Mouse (Mus musculus) left cerebral cortex, adult 8-10 months (tissue): ENCODE measurements around the gene Pcx. TPM values are rescaled to one million over a fixed set of nuclear protein-coding genes. Genes with fewer than 3 reads are reported as not detected.
A peak's percentile ranks its signal among the peaks of the same experiment; 100 is the strongest.
"Not testable (repeated sequence)": the region's sequence is repeated elsewhere in the genome, so short reads cannot be mapped to it uniquely, and the experiment has no call there.

ENCODE experiments used
- DNase-seq, 2 experiments: peaks; one replicate each; pipeline ENCODE4 v3.0.0; 2022; ENCODE audit warnings: low spot score in 2 of 2
- total RNA-seq, 4 experiments: library from RNA; stranded (reverse); gene quantifications; 2 replicates each; pipeline ENCODE4 v1.2.4; 2022

Gene Pcx
- total RNA-seq, 4 experiments from 2014 or later, result 75.7 to 85.2 (median 81.3) TPM

- DNase-seq, result no peak
Observed at GRCm38 (mm10) chr19:4583856-4584255, 73.6 kb downstream of the Pcx start.

- DNase-seq, result not testable (repeated sequence)
Observed at GRCm38 (mm10) chr19:4586783-4587182, 76.5 kb downstream of the Pcx start.

GRCm38 (mm10) chr19:4587426-4587825 is 77.2 kb downstream of the Pcx start:
- DNase-seq, result peak in 1 of 2 experiments; percentile 47

- DNase-seq, result no peak
Observed at GRCm38 (mm10) chr19:4588430-4588829, 78.2 kb downstream of the Pcx start.

- no peak for DNase-seq
Observed at GRCm38 (mm10) chr19:4589081-4589480, 78.8 kb downstream of the Pcx start.

GRCm38 (mm10) chr19:4590025-4590424 is 79.8 kb downstream of the Pcx start:
- no peak for DNase-seq

- DNase-seq, result no peak
Observed at GRCm38 (mm10) chr19:4593792-4594522, 83.7 kb downstream of the Pcx start.

- DNase-seq, result no peak
Observed at GRCm38 (mm10) chr19:4596071-4596470, 85.8 kb downstream of the Pcx start.

- no peak for DNase-seq
Observed at GRCm38 (mm10) chr19:4602459-4602858, 92.2 kb downstream of the Pcx start.

- DNase-seq, result no peak
Observed at GRCm38 (mm10) chr19:4603801-4604723, 93.8 kb downstream of the Pcx start.

- DNase-seq, result no peak
Observed at GRCm38 (mm10) chr19:4605654-4606053, 95.4 kb downstream of the Pcx start.

GRCm38 (mm10) chr19:4607406-4607805 is 97.1 kb downstream of the Pcx start:
- no peak for DNase-seq

- no peak for DNase-seq
Observed at GRCm38 (mm10) chr19:4608511-4608910, 98.2 kb downstream of the Pcx start.

- no peak for DNase-seq
Observed at GRCm38 (mm10) chr19:4610109-4610508, 99.8 kb downstream of the Pcx start.

- DNase-seq, result no peak
Observed at GRCm38 (mm10) chr19:4612181-4612961, 102.1 kb downstream of the Pcx start.

- no peak for DNase-seq
Observed at GRCm38 (mm10) chr19:4613464-4614304, 103.4 kb downstream of the Pcx start.

- no peak for DNase-seq
Observed at GRCm38 (mm10) chr19:4614305-4615150, 104.3 kb downstream of the Pcx start.

- peak; percentile 74 to 93 for DNase-seq
Observed at GRCm38 (mm10) chr19:4615151-4616093, 105.2 kb downstream of the Pcx start, which contains the start of gene Lrfn4. TSS of gene Lrfn4 (minus strand) at chr19:4615667.
